Mouse (Mus musculus) CH12.LX (cell line): Measurements from ENCODE around the gene Olfr550. TPM values are rescaled to one million over a fixed set of nuclear protein-coding genes. Genes with fewer than 3 reads are reported as not detected.

Source experiments
- DNase-seq: peaks from one replicate; pipeline ENCODE4 v3.0.0-alpha.2; 2013; ENCODE audit errors: extremely low read depth
- H3K27ac ChIP-seq: 2 replicates; pipeline ENCODE4 v1.5.1; 2012; ENCODE audit warnings: low read depth, mild to moderate bottlenecking, control low read depth, moderate library complexity; ENCODE audit not compliant: insufficient read depth
- H3K27me3 ChIP-seq: replicated peaks from 2 replicates; pipeline ENCODE3; 2012; ENCODE audit warnings: inconsistent platforms
- H3K36me3 ChIP-seq, 2 experiments: replicated peaks in 1 of 2; 2 replicates each; pipeline versions ENCODE3 to v1.6.1; 2012; ENCODE audit warnings: inconsistent platforms in 1 of 2, low read length in 1 of 2, mild to moderate bottlenecking in 1 of 2, mixed read lengths in 1 of 2, moderate library complexity in 1 of 2; ENCODE audit not compliant: control insufficient read depth in 1 of 2, insufficient read depth in 1 of 2
- H3K4me1 ChIP-seq, 2 experiments: 2 replicates each; pipeline ENCODE4 v1.6.1; 2012; ENCODE audit warnings: inconsistent platforms in 1 of 2, moderate library complexity in 1 of 2; ENCODE audit not compliant: insufficient read depth in 2 of 2, control insufficient read depth in 1 of 2
- H3K4me2 ChIP-seq: 2 replicates; pipeline ENCODE4 v1.6.1; 2012; ENCODE audit warnings: low read depth, mild to moderate bottlenecking, control low read depth; ENCODE audit not compliant: poor library complexity, insufficient read depth, severe bottlenecking
- H3K4me3 ChIP-seq, 3 experiments: fragments of 150-350 bp in 1 of 3; sonication (generic) in 1 of 3; replicated peaks in 1 of 3; 2 replicates each; pipeline versions ENCODE3 to v1.5.1; 2011 to 2012; ENCODE audit warnings: low read depth in 2 of 3, low read length in 2 of 3, mild to moderate bottlenecking in 2 of 3, moderate library complexity in 2 of 3, control low read depth in 1 of 3, improper control_type of control experiment in 1 of 3, inconsistent platforms in 1 of 3, mixed read lengths in 1 of 3; ENCODE audit not compliant: poor library complexity in 1 of 3
- H3K79me2 ChIP-seq: replicated peaks from 2 replicates; pipeline ENCODE4 v1.6.1; 2012; ENCODE audit warnings: mild to moderate bottlenecking, moderate library complexity; ENCODE audit not compliant: control insufficient read depth, poor library complexity, insufficient read depth, severe bottlenecking; ENCODE audit errors: extremely low read depth
- H3K9ac ChIP-seq: 2 replicates; pipeline ENCODE4 v1.6.1; 2012; ENCODE audit warnings: low read depth, mild to moderate bottlenecking, control low read depth, moderate library complexity; ENCODE audit not compliant: insufficient read depth
- H3K9me3 ChIP-seq: replicated peaks from 2 replicates; pipeline ENCODE3; 2012; ENCODE audit warnings: low read length, inconsistent platforms, mixed read lengths
- BHLHE40 ChIP-seq: IDR thresholded peaks from 2 replicates; pipeline ENCODE4 v1.6.1; 2011; ENCODE audit warnings: mild to moderate bottlenecking, low read depth, low read length, improper control_type of control experiment
- CHD1 ChIP-seq: IDR thresholded peaks from 2 replicates; pipeline ENCODE4 v1.6.1; 2012; ENCODE audit warnings: low read depth, low read length, improper control_type of control experiment, inconsistent platforms
- CHD2 ChIP-seq: IDR thresholded peaks from 2 replicates; pipeline ENCODE4 v1.6.1; 2011; ENCODE audit warnings: low read length, improper control_type of control experiment
- CTCF ChIP-seq, 2 experiments: IDR thresholded peaks in 1 of 2; conservative IDR thresholded peaks in 1 of 2; 2 replicates each; pipeline ENCODE4 v1.5.1; 2011 to 2012; ENCODE audit warnings: low read depth in 2 of 2, low read length in 2 of 2, improper control_type of control experiment in 1 of 2, inconsistent platforms in 1 of 2, mild to moderate bottlenecking in 1 of 2, moderate library complexity in 1 of 2
- E2F4 ChIP-seq: IDR thresholded peaks from 2 replicates; pipeline ENCODE4 v1.6.1; 2011; ENCODE audit warnings: low read depth, low read length, improper control_type of control experiment; ENCODE audit not compliant: insufficient replicate concordance
- ELF1 ChIP-seq: IDR thresholded peaks from 2 replicates; pipeline ENCODE4 v1.6.1; 2014; ENCODE audit warnings: low read depth, mild to moderate bottlenecking, inconsistent platforms, low read length, improper control_type of control experiment
- EP300 ChIP-seq: IDR thresholded peaks from 2 replicates; pipeline ENCODE4 v1.6.1; 2011; ENCODE audit warnings: low read length, improper control_type of control experiment
- GABPA ChIP-seq: IDR thresholded peaks from 2 replicates; pipeline ENCODE4 v1.6.1; 2012; ENCODE audit warnings: low read depth, low read length, improper control_type of control experiment, inconsistent platforms; ENCODE audit not compliant: insufficient replicate concordance
- HCFC1 ChIP-seq: IDR thresholded peaks from 2 replicates; pipeline ENCODE4 v1.6.1; 2012; ENCODE audit warnings: low read depth, mild to moderate bottlenecking, inconsistent platforms, low read length, improper control_type of control experiment
- IRF4 ChIP-seq: IDR thresholded peaks from 2 replicates; pipeline ENCODE4 v1.6.1; 2014; ENCODE audit warnings: low read depth, mild to moderate bottlenecking, inconsistent platforms, low read length, improper control_type of control experiment
- JUN ChIP-seq: IDR thresholded peaks from 2 replicates; pipeline ENCODE4 v1.6.1; 2011; ENCODE audit warnings: low read depth, mild to moderate bottlenecking, low read length, improper control_type of control experiment, moderate library complexity; ENCODE audit not compliant: insufficient read depth
- JUND ChIP-seq: conservative IDR thresholded peaks from 2 replicates; pipeline ENCODE4 v1.6.1; 2011; ENCODE audit warnings: low read depth, low read length, improper control_type of control experiment
- KAT2A ChIP-seq: IDR thresholded peaks from 2 replicates; pipeline ENCODE4 v1.6.1; 2012; ENCODE audit warnings: low read length, improper control_type of control experiment, inconsistent platforms; ENCODE audit not compliant: insufficient replicate concordance
- MAFK ChIP-seq: IDR thresholded peaks from 2 replicates; pipeline ENCODE4 v1.6.1; 2011; ENCODE audit warnings: low read length, improper control_type of control experiment; ENCODE audit not compliant: insufficient replicate concordance
- MAX ChIP-seq: IDR thresholded peaks from 2 replicates; pipeline ENCODE4 v1.6.1; 2011; ENCODE audit warnings: low read length, improper control_type of control experiment
- MAZ ChIP-seq: IDR thresholded peaks from 2 replicates; pipeline ENCODE4 v1.6.1; 2012; ENCODE audit warnings: low read depth, mild to moderate bottlenecking, inconsistent platforms, low read length, improper control_type of control experiment, moderate library complexity
- MEF2A ChIP-seq: IDR thresholded peaks from 2 replicates; pipeline ENCODE4 v1.6.1; 2014; ENCODE audit warnings: low read depth, mild to moderate bottlenecking, inconsistent platforms, low read length, improper control_type of control experiment, borderline replicate concordance
- MXI1 ChIP-seq: IDR thresholded peaks from 2 replicates; pipeline ENCODE4 v1.6.1; 2011; ENCODE audit warnings: mild to moderate bottlenecking, low read depth, low read length, improper control_type of control experiment
- MYC ChIP-seq: IDR thresholded peaks from 2 replicates; pipeline ENCODE4 v1.6.1; 2011; ENCODE audit warnings: low read depth, mild to moderate bottlenecking, improper control_type of control experiment, low read length
- NELFE ChIP-seq: IDR thresholded peaks from 2 replicates; pipeline ENCODE4 v1.6.1; 2011; ENCODE audit warnings: low read depth, low read length, improper control_type of control experiment
- NRF1 ChIP-seq: IDR thresholded peaks from 2 replicates; pipeline ENCODE4 v1.6.1; 2014; ENCODE audit warnings: low read depth, mild to moderate bottlenecking, inconsistent platforms, low read length, improper control_type of control experiment, moderate library complexity
- PAX5 ChIP-seq: IDR thresholded peaks from 2 replicates; pipeline ENCODE4 v1.6.1; 2012; ENCODE audit warnings: low read length, inconsistent platforms, mixed read lengths
- POLR2A ChIP-seq: IDR thresholded peaks from 2 replicates; pipeline ENCODE4 v1.6.1; 2011; ENCODE audit warnings: low read depth, mild to moderate bottlenecking, improper control_type of control experiment, low read length
- POLR2AphosphoS2 ChIP-seq: IDR thresholded peaks from 2 replicates; pipeline ENCODE4 v1.6.1; 2011; ENCODE audit warnings: low read depth, low read length, improper control_type of control experiment
- RAD21 ChIP-seq: IDR thresholded peaks from 2 replicates; pipeline ENCODE4 v1.6.1; 2011; ENCODE audit warnings: low read depth, mild to moderate bottlenecking, low read length, improper control_type of control experiment, moderate library complexity
- RCOR1 ChIP-seq: conservative IDR thresholded peaks from 2 replicates; pipeline ENCODE4 v1.6.1; 2012; ENCODE audit warnings: low read depth, mild to moderate bottlenecking, inconsistent platforms, low read length, improper control_type of control experiment
- SIN3A ChIP-seq: IDR thresholded peaks from 2 replicates; pipeline ENCODE4 v1.6.1; 2012; ENCODE audit warnings: low read length, improper control_type of control experiment, inconsistent platforms
- SMC3 ChIP-seq: IDR thresholded peaks from 2 replicates; pipeline ENCODE4 v1.6.1; 2011; ENCODE audit warnings: low read depth, low read length, improper control_type of control experiment
- TBP ChIP-seq: conservative IDR thresholded peaks from 2 replicates; pipeline ENCODE4 v1.6.1; 2011; ENCODE audit warnings: low read depth, low read length, improper control_type of control experiment
- TCF12 ChIP-seq: IDR thresholded peaks from 2 replicates; pipeline ENCODE4 v1.6.1; 2014; ENCODE audit warnings: low read depth, mild to moderate bottlenecking, inconsistent platforms, low read length, improper control_type of control experiment
- UBTF ChIP-seq: IDR thresholded peaks from 2 replicates; pipeline ENCODE4 v1.6.1; 2012; ENCODE audit warnings: low read depth, mild to moderate bottlenecking, inconsistent platforms, low read length, improper control_type of control experiment, moderate library complexity
- USF1 ChIP-seq: IDR thresholded peaks from 2 replicates; pipeline ENCODE4 v1.6.1; 2014; ENCODE audit warnings: low read depth, mild to moderate bottlenecking, inconsistent platforms, low read length, improper control_type of control experiment
- USF2 ChIP-seq: conservative IDR thresholded peaks from 2 replicates; pipeline ENCODE4 v1.6.1; 2011; ENCODE audit warnings: low read depth, low read length, improper control_type of control experiment
- ZC3H11A ChIP-seq: IDR thresholded peaks from 2 replicates; pipeline ENCODE4 v1.6.1; 2012; ENCODE audit warnings: low read depth, mild to moderate bottlenecking, inconsistent platforms, low read length, improper control_type of control experiment
- ZKSCAN1 ChIP-seq: IDR thresholded peaks from 2 replicates; pipeline ENCODE4 v1.6.1; 2012; ENCODE audit warnings: low read depth, inconsistent platforms, low read length, improper control_type of control experiment, borderline replicate concordance
- ZMIZ1 ChIP-seq: IDR thresholded peaks from 2 replicates; pipeline ENCODE4 v1.6.1; 2012; ENCODE audit warnings: low read depth, mild to moderate bottlenecking, inconsistent platforms, low read length, improper control_type of control experiment
- ZNF384 ChIP-seq: IDR thresholded peaks from 2 replicates; pipeline ENCODE4 v1.6.1; 2012; ENCODE audit warnings: low read depth, low read length, improper control_type of control experiment, inconsistent platforms
- dilution Hi-C: fragments of 300-500 bp; cut with MboI; formaldehyde crosslinking; loops from 2 replicates; pipeline ENCODE4 v1.14.3; 2020; ENCODE audit warnings: low sequenced_read_pairs; ENCODE audit not compliant: extremely low pct_unique_long_range_greater_than_20kb, extremely low pct_ligation_motif_present
- in situ Hi-C: fragments of 300-500 bp; cut with MboI; formaldehyde crosslinking; loops from 3 replicates; pipeline ENCODE4 v1.14.3; 2019; ENCODE audit warnings: low sequenced_read_pairs, low pct_ligation_motif_present, low pct_unique_long_range_greater_than_20kb, mixed read lengths
- polyA plus RNA-seq: library from polyadenylated mRNA; unstranded; fragments of >175 nt; gene quantifications from 2 replicates; pipeline ENCODE4 v1.2.1, GENCODE M21; 2012; ENCODE audit warnings: low read depth; ENCODE audit not compliant: insufficient read length
- total RNA-seq, 2 experiments: library from RNA; depleted of rRNA; stranded (reverse); fragments of 300-350 nt in 1 of 2; fragments of >200 nt in 1 of 2; gene quantifications; 2 replicates each; pipeline ENCODE4 v1.2.3; 2012 to 2014

Gene Olfr550
- total and polyA plus RNA-seq, 3 experiments = not detected

DNA sequence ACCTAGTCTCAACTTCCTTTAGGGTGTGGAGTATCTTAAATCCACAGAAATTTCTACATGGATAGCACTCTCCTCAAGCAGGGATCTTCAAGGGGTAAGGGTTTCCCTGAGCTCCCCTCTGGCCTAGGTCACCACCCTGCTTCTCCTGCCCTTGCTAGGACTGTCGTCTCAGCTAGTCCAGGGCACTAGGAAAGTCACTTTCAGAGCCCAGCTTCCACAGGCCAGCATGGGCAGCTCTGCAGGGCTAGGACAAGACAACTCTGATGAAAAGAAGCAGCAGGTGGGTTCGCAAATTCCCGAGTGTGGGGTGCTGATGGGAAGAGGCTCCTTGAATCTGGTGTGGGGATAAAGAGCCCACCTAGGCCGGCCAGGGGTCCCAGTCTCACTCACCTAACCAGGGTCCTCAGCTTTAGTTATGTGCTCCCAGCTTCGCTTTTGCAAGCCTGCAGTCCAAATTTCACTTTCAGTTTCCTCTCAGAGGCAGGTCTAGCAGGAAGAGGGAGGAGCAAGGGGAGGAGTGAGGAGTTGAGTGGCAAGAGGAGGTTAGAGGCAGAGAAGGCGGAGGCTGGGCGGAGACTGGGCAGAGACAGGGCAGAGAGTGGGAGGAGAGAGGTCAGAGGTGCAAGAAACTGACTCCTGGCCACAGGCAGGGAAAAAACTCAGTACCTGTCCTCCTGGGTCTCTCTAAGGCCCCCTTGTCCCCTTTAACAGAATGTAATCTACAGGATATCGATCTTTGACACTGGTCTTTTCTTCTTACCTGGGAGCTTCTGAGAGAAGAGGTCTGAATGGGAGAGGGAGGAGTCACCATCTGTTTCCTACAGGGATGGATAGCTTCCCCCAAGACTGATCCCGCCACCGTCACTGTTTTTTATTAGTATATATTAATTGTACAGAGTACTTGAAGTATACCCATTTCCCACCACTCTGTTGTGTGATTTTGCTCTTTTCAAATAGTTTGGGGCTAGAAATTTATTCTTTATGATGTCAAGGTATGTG lies 5.9 kb upstream of the Olfr550 start, which contains the start of gene Trim21:
TSS of gene Trim21 (minus strand) at position 488 of the 999 bp plus-strand sequence.
- Histone ChIP-seq H3K4me3 (peak within 1 kb of the TSS; percentile 78 to 85 (median 82)), H3K79me2 (no peaks in the 10 kb centered on the region; the same call in 1 of the 2 replicates), H3K9me3 (no peaks in the 10 kb centered on the region), H3K4me2 (peak within 1 kb of the TSS; percentile 50), H3K36me3 (peaks cover 10 to 33% of the 10 kb centered on the region in 2 experiments), H3K4me1 (peaks cover 4 to 21% of the 10 kb centered on the region in 2 experiments), H3K27me3 (no peaks in the 10 kb centered on the region), H3K9ac (peak within 1 kb of the TSS; percentile 82), H3K27ac (no peak within 1 kb of the TSS)
- dilution Hi-C loops = no loop called here
- in situ Hi-C loops = no loop called here
- peak; percentile 95 for DNase-seq
- TF ChIP-seq MXI1 (no peak), MAFK (0 out of 2 replicates have a peak, but pooled peaks have one; percentile 12), IRF4 (peak; percentile 81), USF2 (no peak), RCOR1 (no peak), PAX5 (no peak), NELFE (peak; percentile 77), EP300 (peak; percentile 46; the same call in 1 of the 2 replicates), ZC3H11A (no peak), E2F4 (no peak), SMC3 (no peak), GABPA (no peak), RAD21 (no peak), HCFC1 (peak; percentile 50; the same call in 1 of the 2 replicates), KAT2A (no peak), JUN (no peak), TCF12 (peak; percentile 61), CHD2 (no peak), MYC (no peak), ZNF384 (no peak), MAX (no peak; the same call in 1 of the 2 replicates), ELF1 (peak; percentile 72; the same call in 1 of the 2 replicates), JUND (no peak), CHD1 (peak; percentile 64; the same call in 1 of the 2 replicates), POLR2AphosphoS2 (peak; percentile 63; the same call in 1 of the 2 replicates), TBP (0 out of 2 replicates have a peak, but pooled peaks have one; percentile 38), ZKSCAN1 (no peak), POLR2A (peak; percentile 77), CTCF (conservative IDR thresholded peaks at IDR 0.05 in 1 of 2, IDR thresholded peaks at IDR 0.05 in 1 of 2; ENCODE audit: low read depth in 2 of 2, low read length in 2 of 2) (no peak), MAZ (peak; percentile 68; the same call in 1 of the 2 replicates), USF1 (no peak), NRF1 (no peak), UBTF (no peak), ZMIZ1 (peak; percentile 62; the same call in 1 of the 2 replicates), SIN3A (peak; percentile 58), MEF2A (peak; percentile 53; the same call in 1 of the 2 replicates), BHLHE40 (no peak)
